Mouse (Mus musculus) embryonic fibroblast, embryonic 13.5 days (primary cell): ENCODE measurements around the gene Adam12.

Experiments used
- CTCF ChIP-seq: IDR thresholded peaks from 2 replicates; pipeline ENCODE4 v1.5.1; 2011; ENCODE audit warnings: mild to moderate bottlenecking, control low read depth, low read length, moderate library complexity, borderline replicate concordance; ENCODE audit not compliant: insufficient read depth
- POLR2A ChIP-seq: IDR thresholded peaks from 2 replicates; pipeline ENCODE4 v1.6.1; 2011; ENCODE audit warnings: low read depth, mild to moderate bottlenecking, control low read depth, low read length, moderate library complexity

DNA sequence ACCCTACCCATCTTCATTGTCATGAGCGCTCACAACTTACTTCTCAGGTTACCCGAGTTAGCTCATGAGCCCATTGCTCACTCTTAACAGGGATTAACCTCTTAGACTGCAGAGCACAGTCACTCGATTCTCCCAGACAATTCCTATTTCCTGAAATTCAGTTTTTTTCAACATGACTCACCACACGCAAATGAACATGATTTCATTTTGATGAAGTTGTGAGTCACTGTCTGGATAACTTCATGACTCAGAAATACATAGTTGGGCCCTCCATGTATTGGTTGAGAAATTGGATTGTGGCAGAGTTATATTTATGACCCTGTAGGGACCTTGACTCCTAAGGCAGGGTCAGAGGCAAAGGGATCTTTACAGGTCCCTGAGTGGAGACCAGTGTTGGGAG lies 230.4 kb downstream of the Adam12 start:
- TF ChIP-seq CTCF = no peak
- no peak for TF ChIP-seq POLR2A
